Mouse (Mus musculus) kidney, postnatal 0 days (tissue): Measurements from ENCODE around the gene Yy1. TPM values are rescaled to one million over a fixed set of nuclear protein-coding genes. Genes with fewer than 3 reads are reported as not detected.

Experiments
- ATAC-seq: fragments of 200-750 bp; cut with Nextera tagmentation; replicated peaks from 2 replicates; pipeline ENCODE4 v1.8.0; 2017; ENCODE audit warnings: low read depth, moderate number of reproducible peaks, moderate TSS enrichment, moderate library complexity; ENCODE audit not compliant: low FRiP score
- DNase-seq: peaks from one replicate; pipeline ENCODE4 v3.0.0-alpha.2; 2016; ENCODE audit warnings: low spot score
- H3K27ac ChIP-seq: fragments of 300-500 bp; sonication (generic); 2 replicates; pipeline ENCODE4 v1.5.1; 2014; ENCODE audit warnings: mild to moderate bottlenecking
- H3K27me3 ChIP-seq: fragments of 300-500 bp; sonication (generic); 2 replicates; pipeline ENCODE4 v1.6.1; 2014; ENCODE audit warnings: low read length, mixed read lengths; ENCODE audit not compliant: insufficient read depth
- H3K36me3 ChIP-seq: fragments of 300-500 bp; sonication (generic); 2 replicates; pipeline ENCODE4 v1.6.1; 2014; ENCODE audit warnings: low read length, mixed read lengths; ENCODE audit not compliant: insufficient read depth
- H3K4me1 ChIP-seq: fragments of 300-500 bp; sonication (generic); replicated peaks from 2 replicates; pipeline ENCODE4 v1.6.1; 2014; ENCODE audit warnings: antibody characterized with exemption, low read length, mixed read lengths; ENCODE audit not compliant: insufficient read depth
- H3K4me2 ChIP-seq: fragments of 300-500 bp; sonication (generic); 2 replicates; pipeline ENCODE4 v1.6.1; 2014; ENCODE audit warnings: mild to moderate bottlenecking, low read length, moderate library complexity, mixed read lengths
- H3K4me3 ChIP-seq: fragments of 300-500 bp; sonication (generic); replicated peaks from 2 replicates; pipeline ENCODE4 v1.5.1; 2014; ENCODE audit warnings: low read depth, low read length
- H3K9ac ChIP-seq: fragments of 300-500 bp; sonication (generic); 2 replicates; pipeline ENCODE4 v1.6.1; 2014; ENCODE audit warnings: low read depth, low read length
- H3K9me3 ChIP-seq: fragments of 300-500 bp; sonication (generic); replicated peaks from 2 replicates; pipeline ENCODE4 v1.6.1; 2016; ENCODE audit warnings: low read length, inconsistent platforms, mixed read lengths
- CTCF ChIP-seq: IDR thresholded peaks from 2 replicates; pipeline ENCODE4 v1.5.1; 2016; ENCODE audit warnings: antibody characterized with exemption, low read depth, mild to moderate bottlenecking, moderate library complexity
- whole genome bisulfite sequencing: fragments of 180-500 bp; shearing (Covaris S2); extraction: QIAGEN DNeasy Blood & Tissue Kit; methylation state at CpG from one replicate; pipeline ENCODE4 v1.1.7; 2014; 5-methylcytosine and 5-hydroxymethylcytosine counted together
- polyA plus RNA-seq: library from polyadenylated mRNA; unstranded; fragments of >200 nt; fragmentation: Nextera tagmentation; extraction: Ambion mirVana; gene quantifications from 2 replicates; pipeline ENCODE4 v1.2.1, GENCODE M21; 2015

The Yy1 gene
- polyA plus RNA-seq, 1 experiment from 2014 or later: 17.3 TPM

DNA sequence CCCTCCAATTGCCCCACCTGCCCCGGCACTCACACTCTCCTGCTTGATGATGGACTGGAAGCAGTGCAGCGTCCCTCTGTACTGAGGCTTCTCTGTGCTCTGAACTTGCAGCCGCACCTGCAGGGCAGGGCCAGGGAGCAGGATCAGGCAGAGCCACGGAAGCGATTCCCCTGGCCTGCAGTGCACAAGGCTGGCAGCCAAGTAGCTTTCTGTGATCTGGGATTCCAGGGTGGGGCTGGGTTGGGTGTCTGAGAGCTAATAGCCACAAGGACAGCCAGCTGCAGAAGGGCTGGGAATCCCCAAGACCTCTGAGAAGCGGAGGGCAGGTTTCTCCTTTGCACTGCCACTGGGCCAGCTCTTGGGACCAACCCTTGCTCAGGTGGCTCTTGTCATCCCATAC lies 34.9 kb downstream of the Yy1 start:
- DNase-seq (no peak), ATAC-seq (no peak)
- WGBS: 96% methylated on average over 6 of the region's 6 CpGs
- H3K9me3 ChIP-seq: no peaks in the 10 kb centered on the region
- H3K4me3 ChIP-seq: no peak overlapping the region
- H3K36me3 ChIP-seq: peaks cover 4% of the 10 kb centered on the region; the same call in 1 of the 2 replicates
- H3K27ac ChIP-seq: no peak overlapping the region
- no peaks in the 10 kb centered on the region for H3K27me3 ChIP-seq
- no peak for TF ChIP-seq CTCF
- H3K4me2 ChIP-seq: no peak overlapping the region
- peaks cover 9% of the 10 kb centered on the region; the same call in 1 of the 2 replicates for H3K4me1 ChIP-seq
- H3K9ac ChIP-seq: no peak overlapping the region

- peaks cover 19% of the 10 kb centered on the region for H3K4me1 ChIP-seq
- no peak overlapping the region for H3K27ac ChIP-seq
- peaks cover 4% of the 10 kb centered on the region; the same call in 1 of the 2 replicates for H3K36me3 ChIP-seq
- H3K4me2 ChIP-seq: no peak overlapping the region
- DNase-seq (no peak), ATAC-seq (no peak)
- no peak overlapping the region for H3K4me3 ChIP-seq
- no peak overlapping the region for H3K9ac ChIP-seq
- WGBS: 56% methylated on average over 5 of the region's 5 CpGs
- no peak for TF ChIP-seq CTCF
- H3K27me3 ChIP-seq: no peaks in the 10 kb centered on the region
- no peaks in the 10 kb centered on the region for H3K9me3 ChIP-seq
Measured at GRCm38 (mm10) chr12:108829636-108830035, 36.9 kb downstream of the Yy1 start.

DNA sequence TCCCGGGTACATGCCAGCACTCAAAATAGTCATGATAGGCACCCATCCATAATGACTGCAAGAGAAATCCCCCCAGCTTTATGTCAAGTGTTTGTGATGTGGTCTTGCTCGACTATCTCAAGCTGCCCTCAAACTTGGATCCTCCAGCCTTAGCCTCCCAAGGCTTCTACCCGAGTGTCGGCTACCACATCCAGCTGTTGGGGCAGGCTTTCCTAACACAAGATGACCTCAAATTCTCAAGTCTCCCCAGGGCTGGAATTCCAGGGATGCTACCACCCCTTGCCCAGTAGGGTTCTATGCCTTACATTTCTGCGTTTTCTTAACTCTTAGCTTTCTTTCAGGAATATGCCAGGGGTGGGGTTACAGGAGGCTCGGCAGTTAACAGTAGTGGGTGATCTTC lies 37.6 kb downstream of the Yy1 start:
- ATAC-seq (no peak), DNase-seq (no peak)
- TF ChIP-seq CTCF: no peak
- WGBS: 80% methylated on average over 6 of the region's 6 CpGs
- Histone ChIP-seq H3K36me3 (peaks cover 4% of the 10 kb centered on the region; the same call in 1 of the 2 replicates), H3K9ac (no peak overlapping the region), H3K9me3 (no peaks in the 10 kb centered on the region), H3K4me2 (no peak overlapping the region), H3K27ac (no peak overlapping the region), H3K27me3 (no peaks in the 10 kb centered on the region), H3K4me1 (peaks cover 26% of the 10 kb centered on the region), H3K4me3 (no peak overlapping the region)

DNA sequence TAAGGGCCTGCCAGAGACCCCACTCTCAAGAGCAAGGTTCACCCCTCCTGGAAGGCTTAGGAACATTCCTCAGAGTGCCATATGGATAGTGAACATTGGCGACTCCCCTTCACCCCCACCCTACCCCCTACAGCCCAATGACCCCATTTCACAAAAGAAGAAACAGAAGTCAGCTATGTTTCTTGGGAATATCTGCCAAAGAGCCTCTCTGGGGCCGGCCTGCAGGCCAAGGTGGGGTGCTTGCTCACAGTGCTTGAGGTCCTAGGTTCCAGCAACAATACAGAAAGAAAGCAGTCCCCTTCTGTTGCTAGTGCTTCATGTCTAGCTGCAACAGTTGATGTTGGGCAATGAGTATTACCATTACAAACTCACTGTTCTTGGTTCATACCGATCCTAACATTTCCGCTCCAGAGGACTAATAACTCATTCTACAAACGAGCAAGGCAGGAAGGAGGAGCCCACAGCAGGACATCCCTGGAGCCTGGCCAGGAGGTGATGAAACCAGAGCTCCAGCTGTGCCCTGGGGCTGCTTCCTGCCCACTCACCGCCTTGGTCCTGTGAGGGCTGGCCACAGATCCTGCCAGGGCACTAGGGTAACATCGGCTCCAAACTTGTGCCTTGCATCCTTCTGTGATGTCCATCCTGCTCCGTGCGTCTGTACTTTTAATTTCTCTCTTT lies 39.3 kb downstream of the Yy1 start:
- Histone ChIP-seq H3K4me1 (peaks cover 34% of the 10 kb centered on the region), H3K27me3 (no peaks in the 10 kb centered on the region), H3K9me3 (no peaks in the 10 kb centered on the region), H3K36me3 (peaks cover 1% of the 10 kb centered on the region; the same call in 1 of the 2 replicates), H3K4me2 (peak overlapping the region; percentile 18; the same call in 1 of the 2 replicates), H3K9ac (no peak overlapping the region), H3K27ac (no peak overlapping the region), H3K4me3 (no peak overlapping the region)
- ATAC-seq: no peak
- TF ChIP-seq CTCF: no peak
- DNase-seq: peak; percentile 84
- 25% methylated on average over 9 of the region's 9 CpGs for WGBS

DNA sequence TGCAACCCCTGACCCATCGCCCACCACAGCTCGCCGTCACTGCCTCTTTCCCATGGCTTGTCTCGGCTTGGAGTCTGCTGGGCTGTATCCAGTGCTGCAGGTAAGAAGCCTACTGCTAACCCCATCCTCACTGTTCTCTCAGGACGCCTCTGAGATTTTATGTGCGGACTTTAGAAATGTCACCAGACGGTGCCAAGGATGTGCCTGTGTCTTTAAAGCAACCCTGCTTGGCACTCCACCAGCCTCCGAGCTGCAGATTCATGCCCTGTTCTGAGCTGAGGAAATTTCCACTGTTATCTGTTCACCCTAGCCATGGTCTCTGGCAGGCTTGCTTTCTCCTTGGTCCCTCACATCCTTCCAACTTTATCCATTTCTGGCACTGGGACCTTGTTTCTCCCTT lies 40.1 kb downstream of the Yy1 start:
- Histone ChIP-seq H3K4me2 (no peak overlapping the region), H3K27me3 (no peaks in the 10 kb centered on the region), H3K9me3 (no peaks in the 10 kb centered on the region), H3K27ac (no peak overlapping the region), H3K4me1 (peaks cover 41% of the 10 kb centered on the region), H3K4me3 (no peak overlapping the region), H3K9ac (no peak overlapping the region), H3K36me3 (no peaks in the 10 kb centered on the region)
- DNase-seq (no peak), ATAC-seq (no peak)
- no peak for TF ChIP-seq CTCF
- WGBS: 74% methylated on average over 8 of the region's 8 CpGs

GRCm38 (mm10) chr12:108833408-108833807 lies 40.6 kb downstream of the Yy1 start:
- no peaks in the 10 kb centered on the region for H3K9me3 ChIP-seq
- no peaks in the 10 kb centered on the region for H3K36me3 ChIP-seq
- no peak overlapping the region for H3K9ac ChIP-seq
- DNase-seq (no peak), ATAC-seq (no peak)
- no peak overlapping the region for H3K27ac ChIP-seq
- no peaks in the 10 kb centered on the region for H3K27me3 ChIP-seq
- TF ChIP-seq CTCF: no peak
- no peak overlapping the region for H3K4me3 ChIP-seq
- H3K4me2 ChIP-seq: no peak overlapping the region
- WGBS: 85% methylated on average over 3 of the region's 3 CpGs
- H3K4me1 ChIP-seq: peaks cover 45% of the 10 kb centered on the region
